ENCODE assay signal across 23 mouse cellular contexts in genomic region chr9:113687461-113687860, GRCm38 (mm10).
"Had no signal": no experiment of that assay in that cellular context is flagged by ENCODE, and none has a peak within 500 bp of the region (broad histone marks: within the 10 kb centered on the region; RNA-seq: fewer than 3 reads in every experiment).

No protein-coding gene starts in this region.

- H3K27ac ChIP-seq: limb, embryonic 12.5 days; limb, embryonic 15.5 days; liver, embryonic 14.5 days; lung, embryonic 15.5 days; midbrain, embryonic 10.5 days; neural tube, embryonic 12.5 days; stomach, postnatal 0 days had no signal

- H3K27me3 ChIP-seq: limb, embryonic 12.5 days; limb, embryonic 15.5 days; lung, embryonic 15.5 days; megakaryocyte, embryonic 14.5 days; neural tube, embryonic 12.5 days had no signal

- H3K9ac ChIP-seq: limb, embryonic 12.5 days; limb, embryonic 15.5 days; liver, embryonic 14.5 days; lung, embryonic 15.5 days; neural tube, embryonic 12.5 days had no signal

- H3K4me1 ChIP-seq: limb, embryonic 12.5 days; limb, embryonic 15.5 days; lung, embryonic 15.5 days; midbrain, embryonic 10.5 days; neural tube, embryonic 12.5 days had no signal

- H3K4me3 ChIP-seq: limb, embryonic 12.5 days; limb, embryonic 15.5 days; lung, embryonic 15.5 days; megakaryocyte, embryonic 14.5 days; midbrain, embryonic 10.5 days; neural tube, embryonic 12.5 days had no signal

- DNase-seq: kidney, adult 9 months; kidney, postnatal 14 days; kidney, postnatal 4 days; left cerebral cortex, postnatal 4 days; lung, adult 18-20 months; lung, postnatal 10 days; lung, postnatal 36 days; midbrain, embryonic 14.5 days; right cerebral cortex, adult 18-20 months; right cerebral cortex, postnatal 14 days; right cerebral cortex, postnatal 4 days; thymus, adult 2 months; thymus, postnatal 14 days; thymus, postnatal 4 days had no signal

- H3K4me2 ChIP-seq: limb, embryonic 12.5 days; limb, embryonic 15.5 days; liver, embryonic 11.5 days; lung, embryonic 15.5 days; neural tube, embryonic 12.5 days had no signal

- H3K9me3 ChIP-seq: limb, embryonic 12.5 days; limb, embryonic 15.5 days; lung, embryonic 15.5 days; megakaryocyte, embryonic 14.5 days; midbrain, embryonic 10.5 days; neural tube, embryonic 12.5 days had no signal
